Mouse (Mus musculus) hindbrain, postnatal 0 days (tissue): Measurements from ENCODE around the gene Zfp654. TPM values are rescaled to one million over a fixed set of nuclear protein-coding genes. Genes with fewer than 3 reads are reported as not detected.
A peak's percentile ranks its signal among the peaks of the same experiment; 100 is the strongest.

ENCODE experiments used
- ATAC-seq: fragments of 200-750 bp; cut with Nextera tagmentation; 2 replicates; pipeline ENCODE4 v1.8.0; 2017; ENCODE audit warnings: mild to moderate bottlenecking, moderate TSS enrichment, moderate library complexity
- DNase-seq: peaks from one replicate; pipeline ENCODE4 v3.0.0-alpha.2; 2015; ENCODE audit warnings: low spot score
- H3K27ac ChIP-seq: fragments of 300-500 bp; sonication (generic); 2 replicates; pipeline ENCODE4 v1.5.1; 2014; ENCODE audit warnings: mild to moderate bottlenecking
- H3K27me3 ChIP-seq: fragments of 300-500 bp; sonication (generic); 2 replicates; pipeline ENCODE4 v1.6.1; 2014; ENCODE audit warnings: low read length, mixed read lengths; ENCODE audit not compliant: insufficient read depth
- H3K36me3 ChIP-seq: fragments of 300-500 bp; sonication (generic); 2 replicates; pipeline ENCODE4 v1.6.1; 2014; ENCODE audit warnings: low read length, mixed read lengths; ENCODE audit not compliant: insufficient read depth
- H3K4me1 ChIP-seq: fragments of 300-500 bp; sonication (generic); 2 replicates; pipeline ENCODE4 v1.6.1; 2014; ENCODE audit warnings: antibody characterized with exemption, low read length, mixed read lengths; ENCODE audit not compliant: insufficient read depth
- H3K4me2 ChIP-seq: fragments of 300-500 bp; sonication (generic); 2 replicates; pipeline ENCODE4 v1.6.1; 2014; ENCODE audit warnings: low read depth, mild to moderate bottlenecking, low read length, moderate library complexity, mixed read lengths
- H3K4me3 ChIP-seq: fragments of 300-500 bp; sonication (generic); 2 replicates; pipeline ENCODE4 v1.5.1; 2014; ENCODE audit warnings: low read length
- H3K9ac ChIP-seq: fragments of 300-500 bp; sonication (generic); replicated peaks from 2 replicates; pipeline ENCODE4 v1.6.1; 2014; ENCODE audit warnings: mild to moderate bottlenecking, low read length, moderate library complexity, mixed read lengths
- H3K9me3 ChIP-seq: fragments of 300-500 bp; sonication (generic); 2 replicates; pipeline ENCODE4 v1.6.1; 2016; ENCODE audit warnings: low read length, mixed read lengths
- CTCF ChIP-seq: IDR thresholded peaks from 2 replicates; pipeline ENCODE4 v1.5.1; 2016; ENCODE audit warnings: antibody characterized with exemption, control low read depth, low read depth
- WGBS: fragments of 180-500 bp; shearing (Covaris S2); extraction: QIAGEN DNeasy Blood & Tissue Kit; methylation state at CpG from one replicate; pipeline ENCODE4 v1.1.7; 2014; 5-methylcytosine and 5-hydroxymethylcytosine counted together
- polyA plus RNA-seq: library from polyadenylated mRNA; unstranded; fragments of >200 nt; fragmentation: Nextera tagmentation; extraction: Ambion mirVana; gene quantifications from 2 replicates; pipeline ENCODE4 v1.2.1, GENCODE M21; 2015
- total RNA-seq: library from RNA; depleted of rRNA; stranded (reverse); fragments of >200 nt; gene quantifications from 2 replicates; pipeline ENCODE4 v1.2.3, GENCODE M21; 2014

Zfp654 gene
- total and polyA plus RNA-seq, 2 experiments from 2014 or later: 3.0 to 7.3 TPM

- no peak for TF ChIP-seq CTCF
- ATAC-seq: no peak
- no peak for DNase-seq
- Histone ChIP-seq H3K4me2 (peak overlapping the region; percentile 67), H3K36me3 (no peaks in the 10 kb centered on the region), H3K9me3 (no peaks in the 10 kb centered on the region), H3K9ac (peak overlapping the region; percentile 78; the same call in 1 of the 2 replicates), H3K27me3 (no peaks in the 10 kb centered on the region), H3K4me1 (peaks cover 6% of the 10 kb centered on the region; the same call in 1 of the 2 replicates), H3K4me3 (peak overlapping the region; percentile 69), H3K27ac (peak overlapping the region; percentile 90)
- WGBS: 93% methylated on average over 2 of the region's 2 CpGs
Observed at GRCm38 (mm10) chr16:64771431-64771818, 80.0 kb downstream of the Zfp654 start.

DNA sequence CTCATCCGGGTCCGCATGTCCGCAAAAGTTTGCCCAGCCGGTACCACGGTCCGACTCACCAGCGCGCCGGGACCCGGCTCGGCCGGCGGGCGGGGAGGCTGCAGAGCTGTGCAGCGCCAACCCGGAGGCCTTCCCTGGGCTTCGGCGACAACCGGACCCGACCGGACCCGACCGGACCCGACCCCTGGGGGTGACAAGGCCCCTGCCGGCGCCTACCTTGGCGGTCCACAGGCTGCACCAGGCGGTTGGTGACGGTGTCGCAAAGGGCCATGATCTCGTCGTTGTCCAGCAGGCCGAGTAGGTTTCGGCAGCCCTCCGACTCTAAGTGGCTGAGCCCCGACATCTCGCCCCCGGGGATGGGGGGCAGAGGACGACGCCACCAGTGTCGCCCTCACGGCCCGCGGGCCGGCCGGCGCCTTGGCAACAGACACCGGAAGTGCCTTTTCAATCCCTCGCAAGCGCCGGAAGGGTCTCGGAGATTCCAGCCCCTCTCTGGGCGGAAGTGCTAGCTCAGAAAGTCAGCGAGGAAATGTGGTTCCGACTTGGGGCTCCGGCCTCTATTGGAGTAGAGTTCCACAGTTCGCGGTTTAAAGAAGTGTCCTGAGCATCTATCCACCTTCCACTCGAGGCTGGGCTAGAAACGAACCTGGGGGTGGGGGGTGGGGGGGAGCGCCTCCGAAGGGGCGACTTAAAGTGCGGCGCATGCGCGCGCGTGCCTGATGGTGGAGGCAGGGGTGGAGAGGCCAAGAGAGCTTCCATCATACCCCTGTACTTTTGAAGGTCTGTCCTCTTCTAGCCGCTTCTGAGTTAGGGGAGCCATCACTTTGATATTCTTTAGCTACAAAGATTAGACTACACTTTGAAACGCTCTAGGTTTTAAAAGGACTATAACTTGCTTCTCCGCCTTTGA, 80.7 kb downstream of the Zfp654 start, which contains the start of gene 4930453N24Rik:
4930453N24Rik (minus strand) TSS at position 641 of the 910 bp plus-strand sequence.
- H3K4me1 ChIP-seq: peaks cover 6% of the 10 kb centered on the region; the same call in 1 of the 2 replicates
- H3K9me3 ChIP-seq: no peaks in the 10 kb centered on the region
- no peaks in the 10 kb centered on the region for H3K36me3 ChIP-seq
- H3K9ac ChIP-seq: peak within 1 kb of the TSS; percentile 78
- H3K4me2 ChIP-seq: peak within 1 kb of the TSS; percentile 67
- ATAC-seq (peak; percentile 98), DNase-seq (peak; percentile 96)
- peak within 1 kb of the TSS; percentile 90 for H3K27ac ChIP-seq
- 3% methylated on average over 72 of the region's 72 CpGs for WGBS
- peak within 1 kb of the TSS; percentile 69 for H3K4me3 ChIP-seq
- no peak for TF ChIP-seq CTCF
- H3K27me3 ChIP-seq: no peaks in the 10 kb centered on the region

GRCm38 (mm10) chr16:64766696-64767300, 84.7 kb downstream of the Zfp654 start:
- no peak overlapping the region for H3K4me2 ChIP-seq
- 85% methylated on average over 8 of the region's 8 CpGs for WGBS
- H3K9me3 ChIP-seq: peaks cover 8% of the 10 kb centered on the region; the same call in 1 of the 2 replicates
- no peak for TF ChIP-seq CTCF
- H3K9ac ChIP-seq: no peak overlapping the region
- no peak overlapping the region for H3K27ac ChIP-seq
- peaks cover 6% of the 10 kb centered on the region; the same call in 1 of the 2 replicates for H3K4me1 ChIP-seq
- H3K36me3 ChIP-seq: peaks cover 7% of the 10 kb centered on the region
- H3K4me3 ChIP-seq: no peak overlapping the region
- DNase-seq (no peak), ATAC-seq (no peak)
- no peaks in the 10 kb centered on the region for H3K27me3 ChIP-seq

DNA sequence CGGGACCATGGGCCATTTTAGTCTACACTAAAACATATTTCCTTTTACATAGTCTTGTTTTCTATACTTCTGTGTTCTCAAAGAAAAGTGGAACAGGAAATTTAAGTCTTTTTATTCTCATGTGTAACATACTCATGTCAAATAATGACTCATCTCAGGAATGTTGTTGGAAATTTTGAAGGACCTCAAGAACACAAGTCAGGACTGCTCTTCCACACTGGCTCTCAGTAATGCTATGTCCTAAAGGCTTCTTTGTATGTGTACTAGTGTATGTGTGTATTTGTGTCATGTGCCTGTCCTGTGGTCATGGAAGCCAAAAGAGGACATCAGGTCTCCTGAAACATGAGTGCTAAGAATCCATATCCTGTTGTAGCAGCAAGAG, 92.2 kb downstream of the Zfp654 start:
- H3K4me3 ChIP-seq: no peak overlapping the region
- no peaks in the 10 kb centered on the region for H3K27me3 ChIP-seq
- ATAC-seq: no peak
- no peak for TF ChIP-seq CTCF
- no peaks in the 10 kb centered on the region for H3K4me1 ChIP-seq
- H3K9ac ChIP-seq: no peak overlapping the region
- H3K36me3 ChIP-seq: peaks cover 7% of the 10 kb centered on the region
- 81% methylated on average over 1 of the region's 1 CpGs for WGBS
- H3K27ac ChIP-seq: no peak overlapping the region
- no peak overlapping the region for H3K4me2 ChIP-seq
- DNase-seq: no peak
- H3K9me3 ChIP-seq: peaks cover 8% of the 10 kb centered on the region; the same call in 1 of the 2 replicates

GRCm38 (mm10) chr16:64758561-64759244, 92.7 kb downstream of the Zfp654 start:
- no peak overlapping the region for H3K4me2 ChIP-seq
- no peak overlapping the region for H3K4me3 ChIP-seq
- no peak overlapping the region for H3K27ac ChIP-seq
- no peak overlapping the region for H3K9ac ChIP-seq
- no peak for TF ChIP-seq CTCF
- ATAC-seq (no peak), DNase-seq (no peak)
- no peaks in the 10 kb centered on the region for H3K4me1 ChIP-seq
- H3K27me3 ChIP-seq: no peaks in the 10 kb centered on the region
- H3K36me3 ChIP-seq: peaks cover 7% of the 10 kb centered on the region
- peaks cover 7% of the 10 kb centered on the region; the same call in 1 of the 2 replicates for H3K9me3 ChIP-seq
- WGBS: 87% methylated on average over 6 of the region's 6 CpGs

GRCm38 (mm10) chr16:64757666-64758400, 93.6 kb downstream of the Zfp654 start:
- Histone ChIP-seq H3K9ac (no peak overlapping the region), H3K4me1 (no peaks in the 10 kb centered on the region), H3K36me3 (no peaks in the 10 kb centered on the region; the same call in 1 of the 2 replicates), H3K27ac (no peak overlapping the region), H3K27me3 (no peaks in the 10 kb centered on the region), H3K4me2 (no peak overlapping the region), H3K9me3 (peaks cover 1% of the 10 kb centered on the region; the same call in 1 of the 2 replicates), H3K4me3 (no peak overlapping the region)
- 88% methylated on average over 7 of the region's 7 CpGs for WGBS
- no peak for DNase-seq
- ATAC-seq: no peak
- no peak for TF ChIP-seq CTCF
